Mouse (Mus musculus): ENCODE results near the gene Kpna1.

GRCm38 (mm10) chr16:36056416-36056815 lies 77.9 kb downstream of the Kpna1 start:
- no peak for TF ChIP-seq CTCF (IDR thresholded peaks at IDR 0.05)
- TF ChIP-seq EP300 (IDR thresholded peaks at IDR 0.05; ENCODE audit: insufficient read depth, low read depth, low read length): no peak
